Mouse (Mus musculus) gastrocnemius, postnatal 36 days (tissue): ENCODE results near the gene Plin4. TPM values are rescaled to one million over a fixed set of nuclear protein-coding genes. Genes with fewer than 3 reads are reported as not detected.
A peak's percentile ranks its signal among the peaks of the same experiment; 100 is the strongest.

Source experiments
- DNase-seq, 2 experiments: peaks; one replicate each; pipeline ENCODE4 v3.0.0; 2022
- intact Hi-C: fragments of 180-260 bp; cut with DNase I; formaldehyde crosslinking; loops from one replicate; pipeline ENCODE4 v1.15.1; 2025
- long read RNA-seq, 2 experiments: library from polyadenylated mRNA; stranded (forward); transcript quantifications; one replicate each; pipeline ENCODE4 v2.0.0; 2021
- total RNA-seq, 2 experiments: library from RNA; stranded (reverse); gene quantifications; 2 replicates each; pipeline ENCODE4 v1.2.3; 2021

Gene Plin4
- total RNA-seq, result 100 to 1,000 TPM; 242 to 290 TPM
- long read RNA-seq, experiment 1, partial matches to known transcripts, result 66 of 116 reads
- long read RNA-seq, experiment 1, other reads (novel, unspliced or antisense), result 50 of 116 reads
- long read RNA-seq, experiment 2, partial matches to known transcripts, result 7 of 77 reads
- long read RNA-seq, experiment 2, other reads (novel, unspliced or antisense), result 70 of 77 reads

- intact Hi-C loops, result no loop called here
- peak; percentile 45 to 74 for DNase-seq
Measured at GRCm38 (mm10) chr17:56109219-56110051, at the start of gene Plin4. TSS of gene Plin4 (minus strand) at chr17:56109803.

GRCm38 (mm10) chr17:56153643-56154042 lies 44.0 kb upstream of the Plin4 start:
- DNase-seq, result peak; percentile 58 to 68
- intact Hi-C loops, result no loop called here

DNA sequence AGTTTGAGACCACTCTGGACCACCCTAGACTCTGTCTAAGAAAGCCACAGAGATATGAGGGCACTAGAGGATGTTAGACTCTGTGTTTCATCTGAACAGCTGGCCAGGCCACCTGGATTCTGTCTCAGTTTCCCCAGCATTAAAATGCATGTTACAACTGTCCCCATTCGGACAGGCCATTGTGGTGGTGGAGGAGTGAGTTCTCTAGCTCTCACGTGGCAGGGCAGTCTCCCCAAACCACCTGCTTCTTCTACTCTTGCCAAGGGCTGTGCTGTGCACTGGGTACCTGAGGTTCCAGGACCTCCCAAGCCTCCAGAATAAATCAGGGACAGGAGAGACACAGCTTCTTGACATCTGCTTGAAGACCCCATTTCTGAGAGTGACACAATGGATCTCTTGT lies 40.3 kb upstream of the Plin4 start:
- no peak for DNase-seq
- intact Hi-C loops, result no loop called here

GRCm38 (mm10) chr17:56148790-56149618 lies 39.4 kb upstream of the Plin4 start:
- no peak for DNase-seq
- intact Hi-C loops, result no loop called here

DNA sequence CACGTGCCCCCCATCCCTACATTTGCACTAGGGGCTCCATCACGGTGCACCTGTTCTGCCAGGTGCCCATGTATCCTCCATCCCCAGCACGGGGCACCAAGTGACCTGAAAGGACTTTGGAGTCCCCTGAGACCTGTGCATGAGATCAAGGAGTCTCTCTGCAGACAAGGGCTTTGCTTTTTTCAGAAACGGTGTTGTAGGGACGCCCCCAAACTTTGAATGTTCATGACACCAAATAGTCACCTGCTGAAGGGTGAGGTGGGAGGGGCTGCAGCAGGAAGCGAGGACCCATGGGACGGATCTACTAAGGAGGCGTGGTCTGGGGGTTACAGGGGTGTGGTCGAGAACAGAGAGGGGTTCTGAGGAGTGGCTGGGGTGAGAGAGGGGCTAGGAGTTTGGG lies 38.7 kb upstream of the Plin4 start:
- intact Hi-C loops, result no loop called here
- no peak for DNase-seq

GRCm38 (mm10) chr17:56147420-56147819 lies 37.8 kb upstream of the Plin4 start:
- intact Hi-C loops, result no loop called here
- no peak for DNase-seq

DNA sequence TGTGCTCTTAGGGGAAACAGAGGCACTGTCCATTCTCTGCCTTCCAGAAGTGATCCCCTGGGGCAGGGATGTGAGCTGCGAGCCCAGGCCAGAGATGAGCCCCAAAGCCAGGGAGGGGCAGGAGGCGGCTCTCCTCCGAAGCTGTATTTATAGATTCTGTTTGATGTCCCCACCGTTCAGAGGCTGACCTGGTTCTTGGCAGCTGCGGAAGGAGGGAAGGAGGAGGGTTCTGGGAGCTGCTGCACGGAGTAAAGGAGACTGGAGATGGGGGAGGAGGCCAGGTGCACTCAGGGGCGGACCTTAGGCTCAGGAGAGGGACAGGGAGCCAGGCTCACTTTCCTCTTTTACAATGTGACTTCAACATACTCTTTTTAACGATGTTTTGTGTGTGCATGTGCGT lies 36.5 kb upstream of the Plin4 start:
- no peak for DNase-seq
- intact Hi-C loops, result no loop called here

DNA sequence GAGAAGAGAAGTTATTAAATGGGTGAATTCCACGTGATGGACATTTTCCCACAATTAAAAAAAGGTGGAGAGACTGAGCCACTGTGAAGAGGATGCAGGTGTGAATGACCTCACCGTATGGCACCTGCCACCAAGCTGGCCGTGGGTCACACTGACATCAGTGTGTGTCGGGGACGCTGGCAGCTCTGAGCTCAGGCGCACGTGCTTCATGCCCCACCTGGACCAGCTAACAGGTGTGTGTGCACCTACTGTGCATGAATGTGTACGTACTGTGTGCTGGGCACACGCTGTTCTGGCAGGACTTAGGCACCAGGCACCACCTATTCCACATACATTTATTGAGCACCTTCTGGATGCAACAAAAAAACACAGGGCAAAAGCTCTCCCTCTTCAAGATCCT lies 34.9 kb upstream of the Plin4 start:
- DNase-seq, result no peak
- intact Hi-C loops, result no loop called here

DNA sequence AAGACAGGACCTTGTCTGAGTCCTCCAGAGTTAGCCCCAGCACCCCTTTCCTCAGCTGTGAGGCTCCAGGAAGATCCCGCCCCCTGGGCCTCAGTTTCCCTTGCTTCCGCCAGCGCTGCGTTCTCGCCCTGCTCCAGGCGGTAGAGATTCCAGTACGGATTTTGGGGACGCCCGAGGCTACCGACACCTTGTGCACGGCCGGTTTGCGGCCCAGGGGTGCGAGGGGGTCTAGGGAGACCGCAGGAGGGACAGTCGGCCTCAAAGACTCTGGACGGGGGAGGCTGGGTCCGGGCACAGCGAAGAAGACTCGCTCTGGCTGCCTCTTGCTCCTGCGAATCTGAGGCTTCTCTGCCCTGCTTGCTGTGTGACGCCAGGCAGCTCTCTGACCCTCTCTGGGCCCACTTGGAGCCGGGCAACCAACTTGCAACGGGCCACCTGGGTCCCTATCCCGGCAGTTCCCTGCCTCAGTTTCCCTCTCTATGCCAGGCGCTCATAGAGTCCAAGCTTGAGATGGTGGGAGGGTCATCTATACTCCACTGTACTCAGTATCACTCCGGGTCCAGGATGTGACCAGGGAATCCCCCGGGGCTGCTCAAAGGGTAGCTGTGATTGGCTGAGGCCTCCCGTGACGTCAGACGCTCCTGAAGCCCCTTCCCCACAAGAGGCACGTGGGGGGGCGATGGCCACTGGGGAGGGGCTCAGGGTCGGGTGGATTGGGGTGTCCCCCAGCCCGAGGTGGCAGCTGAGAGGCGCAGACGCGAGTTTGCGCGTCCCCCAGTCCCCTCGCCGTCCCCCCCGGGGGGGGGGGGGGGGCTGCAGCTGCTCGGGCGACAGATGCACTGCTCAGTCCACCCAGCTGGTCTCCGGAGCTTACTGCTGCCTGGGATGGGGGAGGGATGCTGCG lies 32.4 kb upstream of the Plin4 start:
- intact Hi-C loops, result loop anchor here (2.0 kb wide), 1 partner anchor 17 kb away; no protein-coding TSS in a partner anchor
- no peak for DNase-seq

DNA sequence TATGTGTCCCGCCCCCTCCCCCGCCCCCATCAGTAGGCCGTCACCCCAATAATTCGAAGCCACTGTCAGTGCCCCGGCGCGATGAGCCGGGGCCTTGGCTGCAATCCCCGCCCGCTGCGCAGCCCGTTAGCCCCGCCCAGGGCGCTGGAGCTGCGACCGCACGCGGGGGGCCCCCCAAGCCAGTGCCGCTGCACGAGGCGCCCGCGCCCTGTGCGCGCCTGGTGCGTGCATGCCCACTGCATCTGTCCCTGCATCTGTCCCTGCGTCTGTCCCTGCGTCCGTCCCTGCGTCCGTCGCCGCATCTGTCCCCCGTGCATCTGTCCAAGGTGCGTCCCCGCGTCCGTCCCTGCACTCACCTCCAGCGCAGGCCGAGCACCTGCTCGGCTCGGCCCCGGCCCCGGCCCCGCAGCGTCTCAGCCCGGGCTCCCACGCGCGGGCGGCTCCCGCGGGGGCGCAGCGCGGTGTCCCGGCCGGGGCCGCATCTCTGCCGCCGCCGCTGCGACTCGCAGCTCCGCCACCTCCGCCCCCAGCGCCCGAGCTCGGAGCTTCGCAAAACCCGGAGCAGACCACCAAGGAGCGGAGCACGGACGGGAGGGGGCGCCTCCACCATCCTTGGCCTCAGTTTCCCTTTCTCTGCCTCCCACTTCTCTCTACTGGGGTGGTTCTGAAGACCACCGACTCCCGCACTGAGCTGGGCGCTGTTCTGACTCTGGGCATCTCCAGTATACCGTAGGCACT lies 30.4 kb upstream of the Plin4 start, which contains the start of gene Sema6b:
TSS of gene Sema6b (minus strand) at position 486 of the 738 bp plus-strand sequence.
- intact Hi-C loops, result loop anchor here (2.0 kb wide), 1 partner anchor 19 kb away; no protein-coding TSS in a partner anchor
- DNase-seq, result peak in 1 of 2 experiments; percentile 49

DNA sequence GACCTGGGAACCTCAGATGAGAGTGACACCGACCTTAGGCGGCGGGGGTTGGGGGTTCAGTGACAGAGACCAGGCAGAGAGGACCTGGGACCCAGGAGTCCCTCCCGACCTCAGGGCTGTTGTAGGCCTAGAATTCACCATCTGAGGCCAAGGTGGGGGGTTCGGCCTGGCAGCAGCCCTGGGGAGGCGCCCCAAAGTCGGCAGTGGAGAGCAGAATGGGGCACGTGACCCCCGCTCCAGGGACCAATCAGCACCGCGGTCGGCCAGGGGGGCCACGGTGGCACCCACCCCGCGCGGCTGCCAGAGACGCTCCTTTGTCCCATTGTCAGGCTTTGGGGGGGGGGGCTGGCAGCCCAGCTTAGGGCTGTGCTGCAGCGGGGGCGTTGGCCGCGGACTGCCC lies 29.8 kb upstream of the Plin4 start:
- intact Hi-C loops, result no loop called here
- no peak for DNase-seq

GRCm38 (mm10) chr17:56137839-56138613 lies 28.4 kb upstream of the Plin4 start:
- no peak for DNase-seq
- intact Hi-C loops, result no loop called here

DNA sequence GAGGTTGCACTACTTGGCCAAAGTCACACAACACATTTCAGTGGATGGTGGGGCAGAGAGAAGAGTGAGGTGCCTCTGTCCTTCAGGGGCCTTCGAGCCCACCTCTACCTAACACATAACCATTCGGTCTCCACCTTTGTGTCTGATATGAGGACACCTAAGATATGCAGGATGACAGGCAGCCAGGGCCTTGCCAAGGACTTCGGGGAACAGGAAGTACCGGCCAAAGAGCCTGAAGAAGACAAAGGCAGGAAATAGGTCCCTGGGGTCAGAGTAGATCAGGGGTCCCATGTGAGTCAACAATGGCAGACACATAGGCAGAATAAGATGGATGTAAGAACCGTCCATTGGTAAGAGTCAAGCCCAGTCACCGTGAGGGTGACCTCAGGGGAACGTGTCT lies 27.0 kb upstream of the Plin4 start:
- DNase-seq, result no peak
- intact Hi-C loops, result no loop called here

DNA sequence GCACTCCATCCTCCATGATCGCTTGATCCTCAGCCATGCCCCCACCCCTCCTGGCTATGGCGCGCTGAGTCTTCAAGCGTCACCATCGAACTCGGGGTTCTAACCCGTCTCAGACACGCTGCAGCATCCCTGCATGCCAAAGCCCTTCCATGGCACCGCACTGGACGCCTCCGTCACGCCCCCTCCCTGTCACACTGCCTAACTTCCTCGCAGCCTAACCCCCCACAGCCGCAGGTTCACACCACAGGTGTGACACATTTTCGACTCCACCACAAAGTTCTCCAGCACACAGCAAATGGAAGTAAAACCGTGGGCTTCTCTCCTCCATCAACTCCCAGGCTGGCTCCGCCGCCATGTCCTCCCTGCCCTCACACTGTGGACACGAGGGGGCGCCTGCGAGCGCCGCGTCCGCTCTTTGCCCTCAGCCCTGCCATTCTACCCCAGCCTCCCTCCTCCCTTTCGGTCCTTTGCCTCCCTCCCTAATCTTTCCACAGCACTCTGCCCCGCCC lies 24.9 kb upstream of the Plin4 start:
- DNase-seq, result peak; percentile 64 to 67
- intact Hi-C loops, result loop anchor here (5.0 kb wide), 1 partner anchor 213 kb away; no protein-coding TSS in a partner anchor

- DNase-seq, result peak; percentile 59 to 66
- intact Hi-C loops, result loop anchor here (2.0 to 5.0 kb wide), 2 partner anchors 25 to 214 kb away; no protein-coding TSS in a partner anchor
Measured at GRCm38 (mm10) chr17:56133457-56134363, 24.1 kb upstream of the Plin4 start.

GRCm38 (mm10) chr17:56132661-56133060 lies 23.1 kb upstream of the Plin4 start:
- peak in 1 of 2 experiments; percentile 65 for DNase-seq

DNA sequence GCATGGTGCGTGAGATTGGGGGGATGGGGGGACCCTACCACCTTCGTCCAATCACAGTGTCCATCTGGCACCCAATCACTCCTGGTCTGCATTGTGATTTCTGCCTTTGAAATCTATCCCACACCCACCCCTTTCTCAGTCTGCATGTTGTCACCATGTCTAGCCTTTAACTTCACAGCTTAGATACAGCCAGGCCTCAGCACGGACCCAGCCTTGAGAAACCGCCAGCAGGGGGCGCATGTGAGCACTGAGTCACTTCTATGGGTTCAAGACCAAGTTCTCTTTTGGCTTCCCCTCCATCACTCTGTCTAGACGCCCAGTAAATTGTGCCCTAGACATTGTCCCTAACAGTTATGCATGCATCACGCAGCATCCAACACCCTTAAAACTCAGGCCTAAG lies 22.2 kb upstream of the Plin4 start:
- intact Hi-C loops, result loop anchor here (2.0 to 5.0 kb wide), 3 partner anchors 27 to 215 kb away; no protein-coding TSS in a partner anchor
- peak; percentile 57 to 66 for DNase-seq

More at GRCm38 (mm10) chr17:56132661-56133060, 23.1 kb upstream of the Plin4 start:
- intact Hi-C loops, result loop anchor here (2.0 to 5.0 kb wide), 2 partner anchors 26 to 215 kb away; no protein-coding TSS in a partner anchor
